Mouse (Mus musculus) forebrain, embryonic 10.5 days (tissue): ENCODE results near the gene Pygo1. TPM values are rescaled to one million over a fixed set of nuclear protein-coding genes. Genes with fewer than 3 reads are reported as not detected.

Experiments used
- DNase-seq: peaks from one replicate; pipeline ENCODE4 v3.0.0-alpha.2; 2017; ENCODE audit warnings: low spot score; ENCODE audit errors: extremely low spot score
- H3K27ac ChIP-seq: fragments of 300-500 bp; sonication (generic); 2 replicates; pipeline ENCODE4 v1.5.1; 2016; ENCODE audit warnings: mild to moderate bottlenecking
- H3K27me3 ChIP-seq: fragments of 300-500 bp; sonication (generic); 2 replicates; pipeline ENCODE4 v1.6.1; 2016; ENCODE audit warnings: mild to moderate bottlenecking; ENCODE audit not compliant: poor library complexity, severe bottlenecking
- H3K36me3 ChIP-seq: fragments of 300-500 bp; sonication (generic); replicated peaks from 2 replicates; pipeline ENCODE4 v1.6.1; 2016; ENCODE audit warnings: mild to moderate bottlenecking, moderate library complexity
- H3K4me1 ChIP-seq: fragments of 300-500 bp; sonication (generic); 2 replicates; pipeline ENCODE4 v1.6.1; 2016
- H3K4me3 ChIP-seq: fragments of 300-500 bp; sonication (generic); 2 replicates; pipeline ENCODE4 v1.5.1; 2016; ENCODE audit warnings: mild to moderate bottlenecking, moderate library complexity
- H3K9me3 ChIP-seq: fragments of 300-500 bp; sonication (generic); 2 replicates; pipeline ENCODE4 v1.6.1; 2016; ENCODE audit warnings: mild to moderate bottlenecking, moderate library complexity
- WGBS: fragments of 180-500 bp; shearing (Covaris S2); methylation state at CpG from one replicate; pipeline ENCODE4 v1.1.7; 2016; 5-methylcytosine and 5-hydroxymethylcytosine counted together
- polyA plus RNA-seq: library from polyadenylated mRNA; unstranded; fragments of >200 nt; fragmentation: Nextera tagmentation; extraction: Ambion mirVana; gene quantifications from 2 replicates; pipeline ENCODE4 v1.2.1, GENCODE M21; 2016

Pygo1 gene
- 5.2 and 5.5 TPM in 2 replicates for polyA plus RNA-seq

DNA sequence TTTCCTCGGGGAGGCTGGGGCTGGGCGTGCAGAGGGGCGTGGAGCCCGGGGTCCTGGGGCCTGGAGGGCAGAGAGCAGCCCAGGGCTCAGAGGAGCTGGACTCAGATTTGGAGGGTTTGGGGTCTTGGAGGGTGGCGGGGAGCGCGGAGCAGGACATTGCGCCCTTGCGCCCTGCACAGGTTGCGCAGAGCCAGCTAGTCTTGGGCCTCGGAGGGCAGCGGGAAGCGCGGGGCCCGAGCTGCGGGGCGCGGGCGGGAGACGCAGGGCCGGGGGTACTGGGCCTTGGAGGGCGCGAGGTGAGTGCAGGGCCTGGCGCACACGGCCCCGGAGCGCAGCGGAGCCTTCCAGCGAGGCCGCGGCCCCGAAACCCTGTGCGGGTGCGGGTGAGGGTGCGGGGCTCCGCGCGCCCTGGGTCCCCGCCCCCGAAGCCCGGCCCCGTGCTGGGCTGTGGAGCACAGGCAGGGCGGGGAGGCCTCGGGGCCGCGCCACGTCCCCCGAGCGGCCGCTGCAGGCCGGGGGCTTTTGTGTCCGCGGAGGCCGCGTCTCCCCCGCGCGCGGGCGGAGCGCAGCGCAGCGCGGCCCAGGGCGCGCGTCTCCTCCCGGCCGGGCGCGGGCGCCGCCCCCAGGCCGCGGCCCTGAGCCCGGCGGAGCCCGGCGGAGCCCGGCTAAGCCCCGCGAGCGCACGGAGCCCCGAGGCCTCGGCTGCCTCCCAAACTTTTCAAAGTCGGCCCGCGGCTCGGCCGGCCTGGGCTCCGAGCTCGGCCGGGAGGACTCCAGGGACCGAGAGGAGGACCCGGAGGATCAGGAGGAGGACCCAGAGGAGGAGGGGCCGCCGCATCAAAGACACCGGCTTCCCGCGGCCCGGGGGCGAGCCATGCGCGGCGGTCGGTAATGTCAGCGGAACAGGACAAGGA is at the start of gene Pygo1:
TSS of gene Pygo1 (plus strand) at position 625 of the 914 bp plus-strand sequence.
- under 1% methylated on average over 107 of the region's 108 CpGs for WGBS
- Histone ChIP-seq H3K36me3 (peaks cover 6% of the 10 kb centered on the region), H3K4me1 (peaks cover 30% of the 10 kb centered on the region), H3K27me3 (peaks cover 47% of the 10 kb centered on the region), H3K27ac (peak within 1 kb of the TSS; percentile 93), H3K9me3 (no peaks in the 10 kb centered on the region), H3K4me3 (peak within 1 kb of the TSS; percentile 80)
- DNase-seq = peak; percentile 68

DNA sequence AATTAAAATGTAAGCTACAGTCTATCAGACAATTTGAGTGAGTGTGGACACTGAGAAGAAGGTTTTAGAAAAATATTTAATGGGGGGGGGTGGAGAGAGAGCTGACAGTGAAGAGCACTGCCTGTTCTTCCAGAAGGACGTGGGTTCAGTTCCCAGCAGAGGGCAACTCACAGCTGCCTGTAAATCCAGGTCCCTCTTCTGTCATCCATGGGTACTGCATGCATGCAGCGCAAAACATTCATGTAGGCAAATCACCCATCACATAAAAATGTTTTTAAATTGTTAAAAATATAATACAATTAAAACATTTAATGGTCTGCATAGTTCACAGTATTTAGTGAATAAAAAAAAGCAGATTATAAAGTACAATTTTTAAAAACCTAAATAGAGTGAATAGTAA is 49.6 kb upstream of the Pygo1 start:
- no peaks in the 10 kb centered on the region for H3K27me3 ChIP-seq
- peaks cover 42% of the 10 kb centered on the region for H3K36me3 ChIP-seq
- H3K4me1 ChIP-seq = peaks cover 71% of the 10 kb centered on the region
- H3K4me3 ChIP-seq = no peak overlapping the region
- WGBS = 88% methylated on average over 2 of the region's 2 CpGs
- H3K9me3 ChIP-seq = no peaks in the 10 kb centered on the region
- no peak overlapping the region for H3K27ac ChIP-seq
- no peak for DNase-seq

DNA sequence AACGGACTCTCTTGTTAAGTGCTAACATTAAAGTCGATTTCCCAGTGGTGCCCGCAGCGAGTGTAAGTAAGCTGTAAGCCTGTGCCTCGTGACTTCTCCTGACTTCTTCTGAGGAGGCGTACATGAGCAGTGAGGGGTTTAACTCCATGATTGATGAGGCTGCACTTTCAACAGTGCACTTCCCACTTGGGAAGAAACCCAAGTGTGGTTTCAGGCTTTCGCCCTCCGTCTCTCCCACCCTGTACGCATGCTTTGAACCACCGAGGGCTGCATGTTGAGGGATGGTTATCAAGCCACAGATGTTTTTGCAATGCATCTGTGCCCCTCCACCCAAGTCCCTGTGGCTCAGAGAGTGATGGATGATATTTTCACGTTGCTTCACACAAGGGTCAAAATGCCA is 47.5 kb upstream of the Pygo1 start:
- WGBS = 65% methylated on average over 11 of the region's 11 CpGs
- peaks cover 70% of the 10 kb centered on the region for H3K4me1 ChIP-seq
- no peaks in the 10 kb centered on the region for H3K27me3 ChIP-seq
- peaks cover 51% of the 10 kb centered on the region for H3K36me3 ChIP-seq
- peak overlapping the region; percentile 88 for H3K27ac ChIP-seq
- no peaks in the 10 kb centered on the region for H3K9me3 ChIP-seq
- no peak overlapping the region for H3K4me3 ChIP-seq
- DNase-seq = no peak

DNA sequence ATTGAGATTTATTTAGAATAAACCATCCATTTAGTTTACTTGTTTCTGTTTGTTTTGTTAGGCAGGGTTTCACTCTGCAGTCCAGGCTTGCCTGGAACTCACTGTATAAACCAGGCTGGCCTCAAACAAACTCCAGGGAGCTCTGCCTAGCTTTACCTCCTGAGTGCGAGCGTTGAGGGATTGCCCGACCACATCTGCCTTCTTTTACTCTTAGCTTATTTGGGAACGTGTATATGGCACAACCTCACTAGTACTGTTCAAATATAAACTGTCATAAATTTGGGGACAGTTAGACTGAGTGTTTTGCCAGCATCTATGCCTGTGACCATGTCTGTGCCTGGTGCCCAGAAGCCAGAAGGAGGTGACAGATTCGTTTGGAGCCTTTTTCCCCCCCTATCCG is 46.8 kb upstream of the Pygo1 start:
- Histone ChIP-seq H3K36me3 (peaks cover 49% of the 10 kb centered on the region), H3K27me3 (no peaks in the 10 kb centered on the region), H3K27ac (peak overlapping the region; percentile 88), H3K9me3 (no peaks in the 10 kb centered on the region), H3K4me3 (no peak overlapping the region), H3K4me1 (peaks cover 73% of the 10 kb centered on the region)
- WGBS = 50% methylated on average over 6 of the region's 6 CpGs
- DNase-seq = no peak

- peaks cover 73% of the 10 kb centered on the region for H3K4me1 ChIP-seq
- no peak for DNase-seq
- H3K4me3 ChIP-seq = peak overlapping the region; percentile 25; the same call in 1 of the 2 replicates
- no peaks in the 10 kb centered on the region for H3K27me3 ChIP-seq
- H3K9me3 ChIP-seq = no peaks in the 10 kb centered on the region
- H3K36me3 ChIP-seq = peaks cover 40% of the 10 kb centered on the region
- WGBS = 38% methylated on average over 3 of the region's 3 CpGs
- H3K27ac ChIP-seq = peak overlapping the region; percentile 88
Measured at GRCm38 (mm10) chr9:72879601-72880000, 45.8 kb upstream of the Pygo1 start.

DNA sequence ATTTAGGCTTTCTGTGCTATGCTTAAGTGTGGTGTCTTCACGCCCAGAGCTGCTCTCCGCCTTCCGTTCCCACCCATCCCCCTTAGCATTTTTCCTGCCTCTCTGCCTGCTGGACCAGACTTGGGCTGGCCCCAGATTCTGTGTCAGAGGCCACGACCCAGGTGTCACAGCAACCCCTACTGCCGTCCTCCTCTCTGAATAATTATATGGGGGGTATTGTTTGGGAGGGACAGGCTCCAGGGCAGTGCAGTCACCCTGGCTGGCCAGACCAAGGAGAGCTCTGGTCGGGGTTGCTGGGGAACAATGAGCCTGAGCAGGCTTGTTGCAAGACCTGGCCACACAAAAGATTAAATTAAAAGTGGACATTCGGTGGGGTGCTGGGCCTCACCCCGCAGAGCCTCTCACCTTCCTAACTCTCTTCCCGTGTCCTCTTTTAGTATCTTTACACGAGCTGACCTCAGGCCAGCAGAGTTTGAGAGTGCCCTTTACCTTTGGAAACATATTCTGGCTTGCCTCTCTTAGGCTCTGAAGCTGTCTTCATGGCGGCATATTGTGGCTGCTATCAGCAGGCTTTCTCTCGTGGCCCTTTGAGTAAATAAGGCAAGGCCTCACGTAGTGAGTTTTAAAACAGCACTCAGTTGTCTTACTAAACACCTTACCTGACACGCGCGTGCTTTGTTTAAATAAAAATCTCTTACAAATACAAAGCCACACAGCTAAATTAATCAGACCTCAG is 45.1 kb upstream of the Pygo1 start:
- Histone ChIP-seq H3K36me3 (peaks cover 37% of the 10 kb centered on the region), H3K4me1 (peaks cover 73% of the 10 kb centered on the region), H3K27me3 (no peaks in the 10 kb centered on the region), H3K27ac (peak overlapping the region; percentile 88), H3K4me3 (peak overlapping the region; percentile 25), H3K9me3 (no peaks in the 10 kb centered on the region)
- DNase-seq = peak; percentile 72
- 14% methylated on average over 16 of the region's 16 CpGs for WGBS

- peak overlapping the region; percentile 25; the same call in 1 of the 2 replicates for H3K4me3 ChIP-seq
- peaks cover 73% of the 10 kb centered on the region for H3K4me1 ChIP-seq
- peak overlapping the region; percentile 88 for H3K27ac ChIP-seq
- DNase-seq = no peak
- peaks cover 37% of the 10 kb centered on the region for H3K36me3 ChIP-seq
- no peaks in the 10 kb centered on the region for H3K9me3 ChIP-seq
- 17% methylated on average over 15 of the region's 15 CpGs for WGBS
- H3K27me3 ChIP-seq = no peaks in the 10 kb centered on the region
Measured at GRCm38 (mm10) chr9:72881026-72881768, 44.2 kb upstream of the Pygo1 start.

DNA sequence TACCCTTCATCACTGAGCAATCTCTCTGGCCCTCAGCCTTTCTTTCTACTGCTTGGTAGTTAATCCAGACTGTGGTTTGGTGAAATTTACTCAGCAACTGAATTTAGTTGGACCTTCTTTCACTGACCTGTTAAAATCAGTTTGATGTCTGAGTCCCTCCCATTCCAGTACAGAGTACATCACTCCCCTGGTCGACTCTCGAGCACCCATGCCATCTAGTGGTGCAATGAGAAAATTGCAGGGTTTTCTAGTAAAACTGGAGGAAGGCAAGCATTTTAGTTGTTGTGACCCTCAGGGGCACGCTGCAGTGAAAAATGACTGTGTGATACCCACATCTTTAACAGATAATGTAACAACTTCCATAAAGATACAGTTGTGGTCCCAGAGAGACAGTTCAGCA is 41.5 kb upstream of the Pygo1 start:
- peak; percentile 62 for DNase-seq
- peaks cover 47% of the 10 kb centered on the region for H3K36me3 ChIP-seq
- H3K27me3 ChIP-seq = no peaks in the 10 kb centered on the region
- peaks cover 52% of the 10 kb centered on the region for H3K4me1 ChIP-seq
- H3K4me3 ChIP-seq = no peak overlapping the region
- H3K27ac ChIP-seq = peak overlapping the region; percentile 30; the same call in 1 of the 2 replicates
- WGBS = 23% methylated on average over 3 of the region's 3 CpGs
- no peaks in the 10 kb centered on the region for H3K9me3 ChIP-seq

GRCm38 (mm10) chr9:72889777-72890176 is 35.7 kb upstream of the Pygo1 start:
- H3K4me3 ChIP-seq = no peak overlapping the region
- peaks cover 78% of the 10 kb centered on the region for H3K36me3 ChIP-seq
- no peaks in the 10 kb centered on the region for H3K27me3 ChIP-seq
- WGBS = 87% methylated on average over 1 of the region's 1 CpGs
- H3K9me3 ChIP-seq = no peaks in the 10 kb centered on the region; the same call in 1 of the 2 replicates
- no peak for DNase-seq
- H3K4me1 ChIP-seq = no peaks in the 10 kb centered on the region; the same call in 1 of the 2 replicates
- no peak overlapping the region for H3K27ac ChIP-seq

DNA sequence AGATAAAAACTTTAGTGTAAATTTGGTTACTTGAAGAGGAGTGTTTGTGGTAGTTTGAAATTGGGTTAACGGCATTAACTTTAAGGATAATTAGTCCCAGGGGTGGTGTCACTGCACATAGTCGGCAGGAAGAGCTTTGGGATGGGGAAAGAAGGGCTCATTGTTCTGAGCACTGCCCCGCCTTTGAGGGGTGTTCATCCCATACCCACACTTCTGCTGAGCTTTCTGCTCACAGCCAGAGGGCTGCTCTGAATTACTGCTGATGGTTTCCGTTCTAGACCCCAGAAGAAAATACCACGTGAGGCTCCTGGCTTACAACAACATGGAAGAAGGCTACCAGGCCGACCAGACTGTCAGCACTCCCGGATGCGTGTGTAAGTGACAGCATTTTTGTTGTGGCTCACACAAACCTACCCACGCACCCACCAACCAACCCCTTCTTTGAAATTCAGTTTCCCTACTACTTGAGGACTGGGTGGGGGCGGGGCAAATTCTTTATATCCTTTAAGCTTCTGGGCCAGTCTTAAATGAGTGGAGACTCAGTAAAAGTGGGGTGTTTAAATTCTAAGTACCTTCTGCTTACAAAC is 34.9 kb upstream of the Pygo1 start:
- peak overlapping the region; percentile 1; the same call in 1 of the 2 replicates for H3K27ac ChIP-seq
- H3K27me3 ChIP-seq = no peaks in the 10 kb centered on the region
- no peaks in the 10 kb centered on the region; the same call in 1 of the 2 replicates for H3K9me3 ChIP-seq
- 70% methylated on average over 10 of the region's 10 CpGs for WGBS
- no peak overlapping the region for H3K4me3 ChIP-seq
- no peaks in the 10 kb centered on the region; the same call in 1 of the 2 replicates for H3K4me1 ChIP-seq
- DNase-seq = no peak
- H3K36me3 ChIP-seq = peaks cover 80% of the 10 kb centered on the region

GRCm38 (mm10) chr9:72892761-72893160 is 32.7 kb upstream of the Pygo1 start:
- Histone ChIP-seq H3K36me3 (peaks cover 59% of the 10 kb centered on the region), H3K9me3 (no peaks in the 10 kb centered on the region; the same call in 1 of the 2 replicates), H3K4me1 (no peaks in the 10 kb centered on the region; the same call in 1 of the 2 replicates), H3K4me3 (no peak overlapping the region), H3K27ac (no peak overlapping the region), H3K27me3 (no peaks in the 10 kb centered on the region)
- no peak for DNase-seq
- WGBS = 99% methylated on average over 5 of the region's 5 CpGs
